Mouse (Mus musculus) small intestine, adult 2 months (tissue): ENCODE measurements at regions not wholly inside any gene's neighbourhood (a gene's known extent, or its start where the extent isn't known, plus 50 kb on each side); places are given as distances from the start of the nearest gene placed in this dataset.

ENCODE experiments used
- CTCF ChIP-seq: fragments of 200-500 bp; IDR thresholded peaks from 2 replicates; pipeline ENCODE4 v1.5.1; 2012; ENCODE audit warnings: low read depth, mild to moderate bottlenecking, control low read depth, inconsistent platforms, low read length, moderate library complexity, mixed read lengths; ENCODE audit not compliant: insufficient replicate concordance, insufficient read length; ENCODE audit errors: extremely low read depth
- POLR2A ChIP-seq: fragments of 200-500 bp; IDR thresholded peaks from 2 replicates; pipeline ENCODE4 v1.6.1; 2012; ENCODE audit warnings: low read depth, mild to moderate bottlenecking, control low read depth, inconsistent platforms, low read length, moderate library complexity

GRCm38 (mm10) chr9:61724070-61724469, 190.3 kb downstream of the Rplp1 start:
- TF ChIP-seq POLR2A (no peak), CTCF (peak; percentile 18; the same call in 1 of the 2 replicates)
